Mouse (Mus musculus) heart, adult 2 months (tissue): ENCODE data around the gene Mblac2.

Experiments
- CTCF ChIP-seq: fragments of 200-600 bp; IDR thresholded peaks from 2 replicates; pipeline ENCODE4 v1.8.1; 2022; ENCODE audit warnings: antibody characterized with exemption, mild to moderate bottlenecking, moderate library complexity
- EP300 ChIP-seq: fragments of 200-500 bp; IDR thresholded peaks from 2 replicates; pipeline ENCODE4 v1.6.1; 2011; ENCODE audit warnings: low read depth, low read length, control low read depth; ENCODE audit not compliant: insufficient read depth
- POLR2A ChIP-seq: fragments of 200-500 bp; IDR thresholded peaks from 2 replicates; pipeline ENCODE4 v1.6.1; 2011; ENCODE audit warnings: mild to moderate bottlenecking, low read depth, low read length, control low read depth; ENCODE audit not compliant: insufficient read depth

DNA sequence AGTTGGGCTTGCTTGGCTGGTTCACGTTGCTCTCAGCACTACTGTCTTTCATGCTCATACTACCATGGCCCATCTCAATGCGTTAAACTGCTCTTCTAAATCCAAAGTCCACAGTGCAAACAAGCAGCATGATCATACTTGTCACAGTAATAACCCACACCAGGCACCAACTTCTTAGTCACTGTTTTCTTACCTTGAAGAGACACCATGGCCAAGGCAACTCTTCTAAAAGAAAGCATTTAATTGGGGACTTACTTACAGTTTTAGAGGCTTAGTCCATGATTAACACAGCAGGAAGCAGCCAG is 32.9 kb downstream of the Mblac2 start:
- TF ChIP-seq POLR2A (no peak), CTCF (no peak), EP300 (no peak)
